Mouse (Mus musculus) skeletal muscle tissue, adult 2 months (tissue): Measurements from ENCODE around the gene Fkbpl.

Experiments
- DNase-seq: peaks from one replicate; pipeline ENCODE4 v3.0.0-alpha.2; 2012; ENCODE audit warnings: low read depth, low spot score

The Fkbpl gene

DNA sequence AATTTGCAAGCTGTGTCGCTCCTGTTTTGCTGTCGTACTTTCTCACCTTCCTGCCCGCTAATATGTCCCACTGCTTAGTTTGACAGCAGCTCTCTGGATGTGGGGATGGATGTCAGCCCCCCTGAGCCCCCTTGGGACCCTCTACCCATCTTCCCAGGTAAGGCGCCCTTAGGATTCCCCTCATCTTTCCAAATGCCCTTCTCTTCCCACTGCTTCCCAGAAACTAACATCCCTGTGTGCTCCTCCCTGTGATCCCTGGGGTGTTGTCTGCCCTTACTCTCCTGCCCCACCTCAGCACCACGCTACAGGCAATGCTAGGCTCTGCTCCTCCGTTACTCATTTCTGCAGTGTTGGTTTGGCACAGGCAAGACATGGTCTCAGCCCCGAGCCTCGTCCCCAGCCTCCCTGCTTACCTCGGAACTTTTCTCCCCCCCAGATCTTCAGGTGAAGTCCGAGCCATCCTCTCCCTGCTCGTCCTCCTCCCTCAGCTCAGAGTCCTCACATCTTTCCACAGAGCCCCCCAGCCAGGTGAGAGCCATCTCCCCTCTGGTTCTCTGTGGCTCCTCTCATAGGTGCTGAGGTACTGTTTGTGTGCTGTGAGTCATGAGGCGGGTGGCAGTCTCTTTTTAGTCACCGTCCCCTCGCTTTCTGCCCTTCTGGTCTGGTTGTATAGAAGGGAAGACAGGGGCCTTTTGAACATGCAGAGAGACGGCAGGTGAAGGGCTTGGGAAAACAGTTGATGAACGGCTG is 3.8 kb downstream of the Fkbpl start:
- DNase-seq: no peak

DNA sequence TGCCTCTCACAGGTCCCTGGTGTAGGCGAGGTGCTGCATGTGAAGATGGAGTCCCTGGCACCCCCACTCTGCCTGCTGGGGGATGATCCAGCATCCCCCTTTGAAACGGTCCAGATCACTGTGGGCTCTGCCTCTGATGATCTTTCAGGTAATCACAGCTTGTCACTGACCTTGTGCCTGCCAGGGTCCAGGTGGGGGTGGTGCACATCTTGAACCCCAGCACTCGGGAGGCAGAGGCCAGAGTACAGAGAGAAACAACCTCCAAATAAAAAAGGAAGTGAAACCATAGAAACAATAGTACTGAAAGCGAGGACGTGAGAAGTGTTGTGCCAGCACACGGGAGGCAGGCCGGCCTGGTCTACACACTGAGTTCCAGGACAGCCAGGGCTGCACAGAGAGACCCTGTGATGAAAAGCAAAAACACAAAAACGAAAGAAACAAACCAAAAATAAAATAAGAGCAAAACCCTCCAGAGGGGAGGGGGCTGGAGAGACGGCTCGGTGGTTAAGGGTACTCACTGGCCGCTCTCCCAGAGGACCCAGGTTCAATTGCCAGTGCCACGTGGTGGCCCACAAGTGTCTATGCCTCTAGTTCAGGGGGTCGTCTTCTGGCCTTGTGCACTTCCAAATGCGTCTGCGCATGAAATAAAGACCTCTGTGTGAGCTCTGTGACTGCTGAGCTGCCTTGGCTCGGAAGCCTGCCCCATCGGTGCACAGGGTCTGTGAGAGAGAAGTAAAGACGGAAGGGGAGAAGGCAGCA is 4.7 kb downstream of the Fkbpl start:
- no peak for DNase-seq

DNA sequence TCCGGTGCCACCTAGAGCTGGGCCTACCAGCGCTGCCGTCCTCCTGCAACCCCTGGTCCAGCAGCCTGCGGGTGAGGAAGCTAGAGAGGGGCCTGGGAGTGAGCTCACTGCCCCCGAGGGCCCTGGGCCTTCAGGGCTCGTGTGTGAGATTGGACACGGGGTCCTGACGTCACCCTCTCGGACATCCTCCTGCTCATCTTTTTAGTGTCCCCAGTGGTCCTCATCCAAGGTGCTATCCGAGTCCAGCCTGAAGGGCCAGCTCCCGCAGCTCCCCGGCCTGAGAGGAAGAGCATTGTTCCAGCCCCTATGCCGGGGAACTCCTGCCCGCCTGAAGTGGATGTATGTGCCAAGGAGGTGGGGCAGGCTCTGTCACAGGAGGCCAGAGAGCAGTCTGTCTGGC is 6.2 kb downstream of the Fkbpl start:
- DNase-seq: no peak

DNA sequence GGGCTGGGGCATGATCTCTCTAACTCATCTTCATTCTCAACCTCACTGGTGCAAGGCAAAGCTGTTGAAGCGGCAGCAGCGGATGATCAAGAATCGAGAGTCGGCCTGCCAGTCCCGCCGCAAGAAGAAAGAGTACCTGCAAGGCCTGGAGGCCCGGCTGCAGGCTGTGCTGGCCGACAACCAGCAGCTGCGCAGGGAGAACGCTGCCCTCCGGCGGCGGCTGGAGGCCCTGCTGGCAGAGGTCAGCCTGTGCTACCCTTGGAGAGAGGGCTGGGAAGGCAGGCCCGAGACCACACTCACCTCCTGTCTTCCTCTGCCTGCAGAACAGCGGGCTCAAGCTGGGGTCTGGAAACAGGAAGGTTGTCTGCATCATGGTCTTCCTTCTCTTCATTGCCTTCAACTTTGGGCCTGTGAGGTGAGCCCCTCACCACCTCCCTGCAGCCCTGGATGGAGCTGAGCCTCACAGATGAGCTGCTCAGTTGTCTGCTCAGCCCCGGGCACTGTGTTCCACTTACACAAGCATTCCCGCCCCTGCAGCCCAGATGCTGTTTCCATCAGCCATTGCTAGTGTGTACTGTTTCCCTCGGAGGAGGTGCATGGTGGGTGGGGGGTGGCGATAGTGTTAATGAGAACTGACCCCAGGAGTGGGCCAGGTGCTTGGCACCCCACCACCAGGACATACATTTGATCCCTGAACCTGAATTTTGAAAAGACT is 7.1 kb downstream of the Fkbpl start:
- no peak for DNase-seq

DNA sequence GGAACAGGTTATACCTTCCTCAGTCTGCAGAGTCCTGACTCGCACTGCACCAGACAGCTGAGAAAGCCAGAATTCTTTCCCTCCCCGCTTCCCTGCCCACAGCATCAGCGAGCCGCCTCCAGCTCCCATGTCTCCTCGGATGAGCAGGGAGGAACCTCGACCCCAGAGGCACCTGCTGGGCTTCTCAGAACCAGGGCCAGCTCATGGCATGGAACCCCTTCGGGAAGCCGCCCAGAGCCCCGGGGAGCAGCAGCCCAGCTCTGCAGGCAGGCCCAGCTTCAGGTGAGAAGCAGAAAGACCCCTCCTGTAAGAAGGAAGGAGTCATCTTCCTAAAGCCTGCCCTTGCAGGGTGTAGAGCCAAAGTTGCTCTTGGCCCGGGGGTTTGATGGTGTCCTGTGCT is 8.0 kb downstream of the Fkbpl start:
- DNase-seq: no peak

DNA sequence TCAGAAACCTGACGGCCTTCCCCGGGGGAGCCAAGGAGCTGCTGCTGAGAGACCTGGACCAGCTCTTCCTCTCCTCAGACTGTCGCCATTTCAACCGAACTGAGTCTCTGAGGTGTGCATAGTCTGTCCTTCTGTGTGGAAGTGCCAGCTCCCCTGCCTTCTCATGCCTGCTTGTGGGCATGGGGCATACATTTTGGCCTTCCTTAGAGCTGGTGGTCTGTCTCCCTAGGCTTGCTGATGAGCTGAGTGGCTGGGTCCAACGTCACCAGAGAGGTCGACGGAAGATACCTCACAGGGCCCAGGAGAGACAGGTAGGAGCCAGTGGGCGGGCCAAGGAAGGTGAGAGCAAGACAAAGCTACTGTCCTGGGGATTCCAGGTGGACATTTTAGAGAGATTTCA is 8.4 kb downstream of the Fkbpl start:
- no peak for DNase-seq

DNA sequence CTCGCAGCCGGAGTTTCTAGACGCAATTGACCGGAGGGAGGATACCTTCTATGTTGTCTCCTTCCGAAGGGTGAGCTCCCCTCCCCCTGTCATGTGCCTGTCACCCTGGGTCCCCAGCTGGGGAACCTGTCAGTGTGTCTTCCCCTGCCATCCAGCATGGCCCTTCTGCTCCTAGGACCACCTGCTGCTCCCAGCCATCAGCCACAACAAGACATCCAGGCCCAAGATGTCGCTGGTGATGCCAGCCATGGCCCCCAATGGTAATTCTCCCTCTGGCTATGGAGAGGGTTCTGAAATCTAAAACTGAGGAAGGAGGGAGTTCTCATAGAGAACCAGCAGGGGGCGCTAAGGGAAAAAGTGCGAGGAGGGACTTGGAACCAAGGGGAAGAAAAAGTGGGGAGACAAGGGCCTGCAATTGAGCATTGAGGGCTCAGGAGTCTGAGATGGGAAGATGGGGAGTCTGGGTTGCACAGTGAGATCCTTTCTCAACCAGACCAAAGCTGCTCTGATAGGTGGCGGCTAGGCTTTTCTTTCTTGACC is 9.3 kb downstream of the Fkbpl start:
- DNase-seq: no peak

DNA sequence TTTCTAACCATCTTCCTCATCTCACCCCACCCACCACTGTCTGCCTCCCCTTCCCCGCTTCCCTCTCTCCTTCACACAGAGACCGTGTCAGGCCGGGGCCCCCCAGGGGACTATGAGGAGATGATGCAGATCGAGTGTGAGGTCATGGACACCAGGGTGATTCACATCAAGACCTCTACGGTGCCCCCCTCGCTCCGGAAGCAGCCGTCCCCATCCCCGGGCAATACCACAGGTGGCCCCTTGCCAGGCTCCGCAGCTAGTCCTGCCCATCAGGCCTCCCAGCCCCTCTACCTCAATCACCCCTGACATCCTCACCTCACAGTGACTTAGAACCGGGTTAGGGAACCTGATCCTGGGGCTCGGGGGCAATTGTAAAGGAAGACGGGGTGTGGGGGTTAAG is 9.8 kb downstream of the Fkbpl start:
- DNase-seq: no peak

DNA sequence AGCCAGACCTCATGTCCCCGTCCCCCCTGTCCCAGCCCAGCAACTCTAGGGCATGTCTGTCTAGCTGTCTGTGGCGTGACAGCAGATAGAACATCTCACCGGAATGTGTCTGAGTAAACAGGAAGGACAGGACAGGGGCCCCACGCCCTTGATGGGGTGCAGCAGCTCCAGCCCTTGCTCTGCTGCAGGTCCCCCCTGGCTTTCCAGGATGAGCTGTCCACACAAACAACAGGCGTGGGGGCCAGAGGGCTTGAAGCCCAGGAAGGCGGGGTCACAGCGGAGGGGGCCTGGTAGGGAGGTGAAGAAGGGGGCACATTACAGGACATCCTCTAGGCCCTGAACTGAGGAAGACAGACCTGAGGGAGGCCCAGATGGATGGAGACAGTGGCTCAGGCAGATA is 10.6 kb downstream of the Fkbpl start:
- no peak for DNase-seq

DNA sequence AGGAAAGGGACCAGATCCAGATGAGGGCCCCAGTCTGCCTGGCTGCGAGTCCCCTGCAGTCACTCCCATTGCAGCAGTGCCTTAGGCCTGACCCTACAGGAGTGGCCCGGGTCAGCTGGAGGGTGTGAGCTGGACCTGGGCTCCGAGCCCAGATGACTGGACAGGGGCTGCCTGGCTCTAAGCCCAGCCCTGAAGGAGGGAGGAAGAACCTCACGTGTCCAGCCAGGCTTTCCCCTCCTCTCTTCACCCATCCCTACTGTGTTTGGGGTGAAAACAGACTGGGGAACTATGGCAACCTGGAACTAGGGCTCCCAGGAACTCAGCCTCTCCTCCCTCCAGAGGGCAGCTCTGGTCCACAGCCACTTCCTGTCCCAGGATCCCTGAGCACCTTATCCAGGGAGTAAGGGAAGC is 11.0 kb downstream of the Fkbpl start:
- peak; percentile 97 for DNase-seq

DNA sequence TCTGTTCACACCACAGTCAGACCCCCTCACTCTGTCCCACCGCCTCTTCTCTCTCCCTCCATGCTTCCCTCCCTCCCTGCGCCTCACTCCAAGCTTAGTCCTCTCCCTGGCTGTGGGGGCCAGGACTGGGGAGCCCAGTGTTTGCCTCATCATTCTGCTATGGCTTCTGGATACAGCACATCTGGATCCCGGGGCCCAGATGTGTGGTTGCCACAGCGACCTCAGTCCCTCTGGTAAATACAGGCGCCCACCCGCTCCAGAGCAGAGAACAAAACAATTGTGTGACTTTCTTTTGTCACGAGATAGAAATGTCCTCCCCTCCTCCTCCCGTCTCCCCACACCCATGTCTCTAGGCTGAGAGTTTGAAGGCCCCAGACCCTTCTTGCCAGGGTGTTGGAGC is 12.1 kb downstream of the Fkbpl start:
- no peak for DNase-seq

DNA sequence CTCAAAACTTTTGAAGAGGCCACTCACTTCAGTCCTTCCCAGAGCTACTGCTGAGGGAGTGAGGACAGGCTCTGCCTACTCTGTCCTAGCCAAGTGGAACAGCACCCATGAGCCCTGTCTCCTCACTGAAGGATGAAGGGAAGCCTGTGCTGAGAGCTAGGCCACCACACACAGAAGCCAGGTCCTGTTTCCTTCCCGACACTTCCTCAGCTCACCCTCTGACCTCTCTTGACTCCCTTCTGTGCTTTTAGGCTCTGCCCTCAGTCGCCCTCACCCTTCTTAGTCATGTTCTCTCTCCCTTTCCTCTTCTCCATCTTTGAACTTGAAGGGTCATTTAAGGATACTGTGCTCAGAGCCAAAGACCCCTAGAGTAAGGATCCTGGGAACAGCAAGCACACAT is 12.7 kb downstream of the Fkbpl start:
- no peak for DNase-seq

DNA sequence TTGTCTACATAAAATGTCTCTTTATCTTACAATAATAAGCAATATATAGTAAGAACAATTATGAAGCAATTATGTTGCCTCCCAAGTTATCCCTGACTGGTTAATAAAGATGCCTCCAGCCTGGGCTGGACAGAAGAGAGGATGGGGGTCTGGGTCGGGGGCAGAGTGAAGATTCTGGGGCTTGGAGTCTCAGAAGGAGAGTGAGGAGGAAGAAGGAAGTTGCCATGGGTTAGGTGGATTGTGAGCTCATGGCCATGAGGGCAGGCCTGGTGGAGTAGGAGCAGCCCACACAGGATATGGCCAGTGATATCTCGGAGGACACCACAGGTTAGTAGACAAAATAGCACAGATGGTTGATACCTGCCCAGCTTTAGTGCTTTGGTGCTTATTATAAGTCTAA is 13.6 kb downstream of the Fkbpl start:
- DNase-seq: no peak

DNA sequence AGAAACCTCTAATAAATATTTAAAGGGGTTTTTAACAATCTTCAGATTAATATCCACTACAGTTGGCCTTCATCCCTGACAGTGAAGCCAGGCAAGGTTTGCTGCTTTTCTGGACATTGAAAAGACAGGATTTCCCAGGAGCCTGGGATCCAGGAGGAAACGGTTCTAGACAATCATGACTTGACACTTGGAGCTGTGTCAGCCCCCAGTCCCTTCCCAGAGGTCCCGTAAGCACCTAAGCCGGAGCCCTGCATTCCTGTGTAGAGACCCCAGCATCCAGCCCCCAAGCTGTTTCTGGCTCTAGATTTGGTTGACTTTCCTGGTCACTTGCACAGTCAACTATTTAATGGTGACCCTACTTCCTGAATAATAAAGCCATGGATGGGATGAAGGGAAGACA is 14.0 kb downstream of the Fkbpl start:
- no peak for DNase-seq

DNA sequence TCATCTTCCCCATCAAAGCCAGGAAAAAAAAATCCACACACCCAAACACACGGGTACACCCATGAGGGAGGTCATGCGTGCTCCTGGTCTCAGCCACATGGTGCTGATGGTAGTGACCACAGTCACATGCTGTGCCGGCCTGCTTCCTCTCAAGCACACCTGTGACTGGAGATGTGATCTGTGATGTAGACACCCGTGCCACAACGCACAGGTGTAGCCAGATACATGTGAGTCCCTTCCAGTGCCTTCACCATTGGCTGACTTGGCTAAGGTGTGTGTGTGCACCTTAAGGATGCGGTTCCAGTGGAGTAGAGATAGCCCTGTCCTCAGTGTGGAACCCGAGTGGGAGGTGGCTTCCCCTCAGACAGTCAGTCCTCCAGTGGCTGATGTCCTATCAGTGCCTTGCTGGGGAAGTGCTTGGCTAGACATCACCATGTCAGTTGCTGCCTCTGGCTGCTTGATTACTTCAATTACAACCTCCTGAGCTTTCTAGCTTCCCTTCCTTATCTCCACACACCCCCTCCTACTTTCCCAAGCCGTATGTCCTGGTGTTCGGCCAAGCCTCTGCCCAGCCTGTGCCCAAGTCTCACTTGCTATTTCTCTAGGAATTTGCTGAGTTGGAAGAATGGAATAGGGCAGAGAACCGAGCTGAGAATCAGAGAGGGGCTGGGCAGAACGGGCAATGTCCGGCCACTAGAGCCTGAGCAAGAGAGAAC is 14.8 kb downstream of the Fkbpl start:
- DNase-seq: no peak

DNA sequence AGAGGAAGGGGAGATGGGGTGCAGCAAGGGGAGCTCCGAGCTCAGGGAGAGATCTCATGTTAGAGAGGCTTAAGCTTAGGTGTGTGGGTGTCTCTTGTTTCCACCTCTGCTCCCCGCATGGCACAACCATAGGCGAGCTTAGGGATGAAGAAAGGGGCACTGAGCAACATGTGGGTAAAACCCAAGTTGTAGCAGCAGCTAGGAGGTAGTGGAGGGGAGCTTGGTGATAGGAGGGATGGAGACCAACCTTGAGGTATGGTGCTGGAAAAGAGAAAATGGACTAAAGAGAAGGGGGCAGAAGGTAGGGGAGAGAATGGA is 15.3 kb downstream of the Fkbpl start:
- no peak for DNase-seq

DNA sequence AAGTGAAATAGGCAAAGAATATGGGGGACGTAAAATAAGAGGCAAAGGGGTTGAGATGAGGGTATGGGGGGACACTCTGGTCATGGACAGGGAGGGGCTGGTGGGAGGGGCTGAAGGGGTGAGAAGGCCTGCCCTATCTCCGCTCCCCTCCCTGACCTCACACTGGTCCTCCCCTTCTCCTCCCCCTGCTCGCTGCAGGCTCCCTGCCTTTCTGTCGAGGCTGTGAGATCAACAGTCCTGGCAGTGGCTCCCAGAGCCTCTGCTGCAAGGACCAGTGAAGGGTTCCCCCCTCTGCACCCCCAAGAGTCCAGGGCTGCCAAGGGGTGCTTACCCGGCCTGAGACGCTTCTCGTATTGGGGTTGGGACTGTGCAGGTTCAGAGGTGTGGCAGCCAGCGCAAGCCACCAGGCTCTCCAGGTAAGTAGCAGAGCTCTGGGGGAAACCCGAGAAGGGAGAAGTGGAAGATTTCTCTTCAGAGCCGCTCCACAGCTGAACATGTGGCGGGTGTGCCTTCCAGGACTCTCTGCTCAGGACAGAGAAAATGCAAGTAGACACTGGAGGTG is 15.8 kb downstream of the Fkbpl start:
- DNase-seq: peak; percentile 76

DNA sequence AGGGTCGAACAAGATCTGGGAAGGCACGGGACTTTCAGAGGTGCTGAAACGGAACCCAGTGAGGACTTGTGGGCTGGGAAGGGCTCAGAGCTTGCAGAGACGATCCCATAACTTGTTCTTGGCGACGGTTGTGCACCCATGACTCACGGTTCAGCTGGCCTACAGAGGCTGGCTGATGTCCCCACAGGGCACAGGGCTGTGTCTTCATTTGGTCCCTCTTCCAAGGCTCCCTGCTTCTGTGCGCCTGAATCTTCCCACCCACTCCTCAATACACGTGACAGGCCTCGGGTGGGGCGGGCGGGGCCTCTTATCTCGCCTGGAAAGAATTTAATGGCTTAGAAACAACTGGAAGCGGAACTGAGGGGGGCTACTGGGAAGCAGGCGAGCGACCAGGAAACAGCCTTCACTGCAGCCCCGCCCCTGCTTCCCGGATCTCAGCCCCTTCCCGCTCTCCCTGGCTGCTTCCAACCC is 16.6 kb downstream of the Fkbpl start:
- DNase-seq: peak; percentile 77

DNA sequence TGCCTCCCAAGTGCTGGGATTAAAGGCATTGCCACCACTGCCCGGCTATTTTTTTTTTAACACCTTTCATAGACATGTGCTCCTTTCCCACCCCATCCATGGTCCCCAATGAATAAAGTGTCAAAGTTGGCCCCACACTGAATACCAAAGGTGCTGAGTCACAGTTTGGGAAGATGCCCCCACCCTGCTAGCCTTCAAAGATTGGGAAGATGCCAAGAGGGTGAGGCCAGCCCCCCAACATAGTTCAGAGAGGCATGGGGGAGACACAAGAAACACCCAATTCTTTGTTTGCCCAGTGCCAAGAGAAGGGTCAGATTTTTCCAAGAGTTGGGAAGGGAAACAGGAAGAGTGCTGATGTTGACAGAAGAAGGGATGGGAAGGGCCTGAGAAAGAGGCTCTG is 17.9 kb downstream of the Fkbpl start:
- DNase-seq: no peak

DNA sequence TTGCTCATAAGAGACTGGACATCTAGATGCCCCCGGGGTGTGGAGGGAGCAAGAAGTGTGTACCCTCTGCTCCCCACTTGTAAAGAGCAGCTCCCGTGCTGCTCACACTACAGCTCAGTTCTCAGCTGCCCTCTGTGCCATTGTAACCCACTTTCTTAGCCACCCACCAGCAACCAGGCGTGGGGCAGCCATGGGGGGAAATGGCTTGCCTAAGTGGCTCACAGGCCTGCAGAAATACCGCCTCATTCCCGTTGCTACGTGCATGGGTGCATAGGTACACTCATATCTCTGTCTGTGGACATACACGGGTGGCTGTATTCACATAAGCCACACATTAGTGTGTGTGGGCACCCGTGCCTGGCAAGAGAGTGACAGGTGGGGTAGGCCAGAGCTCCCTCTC is 18.4 kb downstream of the Fkbpl start:
- DNase-seq: no peak

DNA sequence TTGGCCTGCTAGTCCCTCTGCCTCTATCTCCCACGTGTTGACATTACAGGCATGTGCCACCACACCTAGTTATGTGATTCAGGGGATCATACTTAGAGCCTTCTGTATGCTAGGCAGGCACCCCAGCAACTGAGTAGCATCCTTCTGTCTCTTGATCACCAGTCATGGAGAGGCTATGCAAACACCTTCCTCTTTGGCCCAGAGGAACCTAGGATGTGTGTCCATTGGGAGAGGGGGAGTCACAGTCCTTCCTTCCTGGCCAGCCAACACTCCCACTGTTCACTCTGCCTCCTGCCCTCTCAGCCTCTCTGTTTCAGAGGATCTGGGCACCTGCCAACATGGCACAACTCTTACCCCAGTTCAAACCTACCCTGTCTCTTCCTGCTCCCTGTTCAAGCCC is 19.0 kb downstream of the Fkbpl start:
- DNase-seq: no peak

DNA sequence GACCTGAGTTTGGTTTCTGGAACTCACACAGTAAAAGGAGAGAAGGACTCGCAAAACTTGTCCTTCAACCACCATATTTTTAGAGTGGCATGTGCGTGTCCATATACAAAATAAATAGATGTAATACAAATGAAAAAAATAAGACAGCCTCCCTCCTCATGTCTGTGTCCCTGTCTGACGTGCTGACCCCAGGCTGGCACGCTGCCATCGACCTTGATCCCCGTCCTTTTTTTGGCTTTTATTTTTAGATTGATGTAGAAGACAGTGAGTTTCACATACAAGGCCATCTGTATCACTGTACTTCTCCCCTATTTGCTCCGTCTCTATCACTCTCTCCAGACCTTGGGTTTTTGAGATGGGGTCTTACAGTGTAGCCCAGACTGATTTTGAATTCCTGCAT is 19.9 kb downstream of the Fkbpl start:
- no peak for DNase-seq
